Comparison of ENCODE assay signal across 9 mouse cellular contexts in genomic region chr11:117269053-117269702, GRCm38 (mm10).
DNase-seq lines count a peak whose midpoint lies in the region; ATAC-seq lines count a peak whose summit lies in the region.
"Had no signal": no experiment of that assay in that cellular context is flagged by ENCODE, and none has a peak within 500 bp of the region (broad histone marks: within the 10 kb centered on the region; RNA-seq: fewer than 3 reads in every experiment).

No protein-coding gene starts in this region.

- H3K27ac ChIP-seq in kidney, embryonic 14.5 days (ENCODE audit: low read depth, low read length) = no peak overlapping the region
- H3K27ac ChIP-seq in embryonic facial prominence, embryonic 14.5 days (replicated peaks; ENCODE audit: low read depth, low read length) = peak overlapping the region; percentile 89
- 0 out of 2 replicates have a peak overlapping the region, but pooled peaks have one; percentile 4 for H3K27ac ChIP-seq in intestine, embryonic 15.5 days

- peak overlapping the region; percentile 84 for H3K4me2 ChIP-seq in kidney, embryonic 14.5 days (replicated peaks; ENCODE audit: low read depth, low read length)
- H3K4me2 ChIP-seq in embryonic facial prominence, embryonic 14.5 days (ENCODE audit: low read depth, low read length) = peak overlapping the region; percentile 76
- peak overlapping the region; percentile 83; the same call in 1 of the 2 replicates for H3K4me2 ChIP-seq in intestine, embryonic 15.5 days (replicated peaks)

- no peaks in the 10 kb centered on the region for H3K27me3 ChIP-seq in kidney, embryonic 14.5 days (ENCODE audit: control insufficient read depth, insufficient read depth, low read length)
- H3K27me3 ChIP-seq in embryonic facial prominence, embryonic 14.5 days (replicated peaks; ENCODE audit: control insufficient read depth, insufficient read depth, low read length) = no peaks in the 10 kb centered on the region
- no peaks in the 10 kb centered on the region for H3K27me3 ChIP-seq in intestine, embryonic 15.5 days (replicated peaks)

- H3K4me3 ChIP-seq in kidney, embryonic 14.5 days (ENCODE audit: low read length) = peak overlapping the region; percentile 82; the same call in 1 of the 2 replicates
- no peak overlapping the region; the same call in 1 of the 2 replicates for H3K4me3 ChIP-seq in embryonic facial prominence, embryonic 14.5 days (ENCODE audit: low read depth, low read length)
- H3K4me3 ChIP-seq in intestine, embryonic 15.5 days (replicated peaks) = no peak overlapping the region

- H3K36me3 ChIP-seq in kidney, embryonic 14.5 days (ENCODE audit: control insufficient read depth, insufficient read depth, low read length) = peaks cover 4% of the 10 kb centered on the region; the same call in 1 of the 2 replicates
- no peaks in the 10 kb centered on the region; the same call in 1 of the 2 replicates for H3K36me3 ChIP-seq in embryonic facial prominence, embryonic 14.5 days (ENCODE audit: control insufficient read depth, insufficient read depth, low read length)
- no peaks in the 10 kb centered on the region for H3K36me3 ChIP-seq in intestine, embryonic 15.5 days

- no peaks in the 10 kb centered on the region for H3K9me3 ChIP-seq in kidney, embryonic 14.5 days (ENCODE audit: control insufficient read depth, low read length)
- H3K9me3 ChIP-seq in embryonic facial prominence, embryonic 14.5 days (ENCODE audit: control insufficient read depth, low read length) = no peaks in the 10 kb centered on the region
- H3K9me3 ChIP-seq in intestine, embryonic 15.5 days = no peaks in the 10 kb centered on the region

- no peak for ATAC-seq in kidney, embryonic 14.5 days (ENCODE audit: low FRiP score, low TSS enrichment)
- no peak for ATAC-seq in embryonic facial prominence, embryonic 14.5 days (ENCODE audit: low read depth)
- no peak for ATAC-seq in intestine, embryonic 15.5 days

- DNase-seq in kidney, postnatal 10 days = no peak
- peak; percentile 27 for DNase-seq in 416B (ENCODE audit: low read depth)
- no peak for DNase-seq in embryonic facial prominence, embryonic 14.5 days (ENCODE audit: low spot score)
- DNase-seq in adrenal gland, adult 2 months = no peak
- DNase-seq in adrenal gland, adult 18-20 months (ENCODE audit: low spot score in 2 of 2) = no peak
- no peak for DNase-seq in adrenal gland, adult 8-10 months
- DNase-seq: thymus, adult 2 months had no signal

- H3K4me1 ChIP-seq in kidney, embryonic 14.5 days (ENCODE audit: control insufficient read depth, insufficient read depth, low read length) = peaks cover 48% of the 10 kb centered on the region
- H3K4me1 ChIP-seq in embryonic facial prominence, embryonic 14.5 days (ENCODE audit: control insufficient read depth, insufficient read depth, low read length) = peaks cover 48% of the 10 kb centered on the region
- peaks cover 57% of the 10 kb centered on the region for H3K4me1 ChIP-seq in intestine, embryonic 15.5 days (replicated peaks)

- peak overlapping the region; percentile 12; the same call in 1 of the 2 replicates for H3K9ac ChIP-seq in kidney, embryonic 14.5 days (ENCODE audit: low read depth, low read length)
- H3K9ac ChIP-seq in embryonic facial prominence, embryonic 14.5 days (ENCODE audit: low read depth, low read length) = peak overlapping the region; percentile 72
- H3K9ac ChIP-seq in intestine, embryonic 15.5 days = no peak overlapping the region; the same call in 1 of the 2 replicates

- 36% methylated on average over 8 of the region's 8 CpGs for WGBS in kidney, embryonic 14.5 days
- WGBS in embryonic facial prominence, embryonic 14.5 days = 57% methylated on average over 7 of the region's 8 CpGs
- WGBS in intestine, embryonic 15.5 days = 60% methylated on average over 8 of the region's 8 CpGs
